Mouse (Mus musculus): ENCODE measurements at regions not wholly inside any gene's neighbourhood (a gene's known extent, or its start where the extent isn't known, plus 50 kb on each side); places are given as distances from the start of the nearest gene placed in this dataset.
"Not testable (repeated sequence)": the region's sequence is repeated elsewhere in the genome, so short reads cannot be mapped to it uniquely, and the experiment has no call there.

DNA sequence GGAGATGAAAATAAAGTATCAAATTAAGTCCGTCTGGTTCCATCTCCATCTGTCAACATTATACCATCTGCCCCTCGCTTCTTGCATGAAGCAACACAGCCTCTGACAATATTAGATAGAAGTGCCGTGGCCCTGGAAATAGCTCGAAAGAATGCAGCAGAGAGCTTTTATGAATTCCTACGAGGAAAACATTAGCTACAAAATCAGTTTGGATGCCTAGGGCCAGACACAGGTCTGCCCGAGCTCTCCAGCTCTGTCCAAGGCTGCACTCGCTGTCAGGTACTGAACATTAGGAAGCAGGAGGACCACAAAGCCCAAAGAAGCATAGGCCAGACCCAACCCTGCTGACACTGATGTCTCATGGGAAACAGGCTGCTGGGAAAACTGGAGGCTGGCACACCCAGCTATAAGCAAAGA, 192.3 kb downstream of the Tcp10c start:
- Histone ChIP-seq H3K9ac (no peak overlapping the region), H3K4me2 (no peak overlapping the region), H3K27me3 (replicated peaks) (no peaks in the 10 kb centered on the region), H3K4me1 (no peaks in the 10 kb centered on the region), H3K36me3 (no peaks in the 10 kb centered on the region), H3K27ac (no peak overlapping the region), H3K4me3 (no peak overlapping the region), H3K9me3 (replicated peaks) (peaks cover 84% of the 10 kb centered on the region)
- ATAC-seq = no peak
- 61% methylated on average over 7 of the region's 7 CpGs for WGBS (ENCODE audit: insufficient replicate concordance)

DNA sequence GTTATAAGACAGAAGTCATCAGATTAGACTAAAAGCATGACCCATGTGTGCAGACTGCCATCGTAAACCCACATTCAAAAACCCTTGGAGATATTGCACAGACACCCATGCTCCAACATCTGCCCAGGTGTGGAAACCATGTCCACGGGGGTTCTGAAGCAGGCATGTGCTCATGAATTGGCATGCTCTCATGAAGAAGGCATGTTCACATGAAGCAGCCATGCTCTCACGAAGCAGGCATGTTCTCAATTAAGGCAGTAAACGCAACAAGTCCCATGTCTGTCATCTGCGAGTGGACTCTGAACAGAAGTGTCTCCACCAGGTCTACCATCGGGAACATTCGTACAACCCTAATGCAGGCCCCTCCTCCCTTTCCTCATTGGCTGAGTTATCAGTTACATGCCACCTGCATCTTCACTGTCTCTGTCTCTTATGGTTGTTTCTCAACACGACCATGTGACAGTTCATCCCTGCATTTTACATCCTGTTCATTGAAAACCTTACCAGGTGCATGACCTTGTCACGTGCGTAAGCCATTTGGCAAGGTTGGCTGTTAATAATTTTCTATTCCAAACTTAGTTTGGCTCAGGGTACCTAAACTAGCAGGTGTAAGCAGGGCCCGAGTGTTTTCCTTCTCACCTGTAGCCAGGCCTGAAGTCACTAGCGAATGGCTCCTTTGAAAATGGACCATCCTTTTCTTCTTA, 193.4 kb downstream of the Tcp10c start:
- H3K4me2 ChIP-seq = no peak overlapping the region
- no peak for ATAC-seq
- no peak overlapping the region for H3K9ac ChIP-seq
- H3K27me3 ChIP-seq (replicated peaks) = no peaks in the 10 kb centered on the region
- H3K36me3 ChIP-seq = no peaks in the 10 kb centered on the region
- H3K4me1 ChIP-seq = no peaks in the 10 kb centered on the region
- WGBS (ENCODE audit: insufficient replicate concordance) = 50% methylated on average over 12 of the region's 12 CpGs
- no peak overlapping the region for H3K27ac ChIP-seq
- H3K9me3 ChIP-seq (replicated peaks) = peaks cover 82% of the 10 kb centered on the region
- H3K4me3 ChIP-seq = no peak overlapping the region

DNA sequence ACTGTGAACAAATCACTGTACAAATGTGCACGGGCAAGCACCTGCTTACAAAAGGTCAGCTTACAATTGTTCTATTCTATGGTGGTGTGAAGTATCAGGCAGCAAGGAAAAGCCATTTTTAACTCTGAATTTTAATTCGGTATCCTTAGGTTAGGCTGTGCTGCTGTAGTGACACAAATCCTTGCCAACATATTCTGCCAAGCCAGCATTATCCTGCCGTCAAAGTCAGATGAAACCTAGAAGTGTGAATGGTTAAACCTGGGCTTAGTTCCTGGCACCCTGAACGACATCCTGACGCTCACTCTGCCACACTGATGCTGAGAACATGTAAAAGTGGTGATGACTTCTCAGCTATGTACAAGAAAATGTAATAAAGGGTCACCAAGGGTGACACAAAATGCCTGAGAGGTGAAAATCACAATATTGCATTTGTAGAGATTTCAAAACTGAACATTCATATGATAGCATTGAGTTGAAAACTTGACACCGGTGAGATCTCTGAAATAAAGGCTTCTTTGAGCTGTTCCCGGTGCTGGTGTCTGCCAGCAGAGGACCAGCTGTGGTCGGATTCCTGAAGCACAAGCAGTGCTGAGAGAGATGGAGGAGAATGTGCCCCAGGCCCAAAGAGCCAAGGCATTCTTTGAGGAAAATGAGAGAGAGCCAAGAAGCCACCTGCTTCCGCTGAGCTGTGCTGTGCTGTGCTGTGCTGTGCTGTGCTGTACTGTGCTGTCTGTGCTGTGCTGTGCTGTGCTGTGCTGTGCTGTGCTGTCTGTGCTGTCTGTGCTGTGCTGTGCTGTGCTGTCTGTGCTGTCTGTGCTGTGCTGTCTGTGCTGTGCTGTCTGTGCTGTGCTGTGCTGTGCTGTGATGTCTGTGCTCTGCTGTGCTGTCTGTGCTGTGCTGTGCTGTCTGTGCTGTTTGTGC, 195.9 kb downstream of the Tcp10c start:
- ATAC-seq = peak; percentile 61
- H3K4me3 ChIP-seq = no peak overlapping the region
- H3K9me3 ChIP-seq (replicated peaks) = peaks cover 62% of the 10 kb centered on the region
- H3K9ac ChIP-seq = no peak overlapping the region
- no peaks in the 10 kb centered on the region for H3K4me1 ChIP-seq
- WGBS (ENCODE audit: insufficient replicate concordance) = 51% methylated on average over 9 of the region's 9 CpGs
- H3K27ac ChIP-seq = no peak overlapping the region
- H3K27me3 ChIP-seq (replicated peaks) = no peaks in the 10 kb centered on the region
- no peak overlapping the region for H3K4me2 ChIP-seq
- H3K36me3 ChIP-seq = no peaks in the 10 kb centered on the region

DNA sequence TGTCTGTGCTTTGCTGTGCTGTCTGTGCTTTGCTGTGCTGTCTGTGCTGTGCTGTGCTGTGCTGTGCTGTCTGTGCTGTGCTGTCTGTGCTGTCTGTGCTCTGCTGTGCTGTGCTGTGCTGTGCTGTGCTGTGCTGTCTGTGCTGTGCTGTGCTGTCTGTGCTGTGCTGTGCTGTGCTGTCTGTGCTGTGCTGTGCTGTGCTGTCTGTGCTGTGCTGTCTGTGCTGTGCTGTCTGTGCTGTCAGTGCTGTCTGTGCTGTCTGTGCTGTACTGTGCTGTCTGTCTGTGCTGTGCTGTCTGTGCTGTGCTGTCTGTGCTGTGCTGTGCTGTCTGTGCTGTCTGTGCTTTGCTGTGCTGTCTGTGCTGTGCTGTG, 196.5 kb downstream of the Tcp10c start:
- H3K4me1 ChIP-seq; H3K36me3 ChIP-seq; H3K9ac ChIP-seq; H3K4me2 ChIP-seq; H3K27ac ChIP-seq; H3K4me3 ChIP-seq; H3K27me3 ChIP-seq (replicated peaks): not testable (repeated sequence)
- H3K9me3 ChIP-seq (replicated peaks) = peaks cover 58% of the 10 kb centered on the region
- ATAC-seq = peak; percentile 50

DNA sequence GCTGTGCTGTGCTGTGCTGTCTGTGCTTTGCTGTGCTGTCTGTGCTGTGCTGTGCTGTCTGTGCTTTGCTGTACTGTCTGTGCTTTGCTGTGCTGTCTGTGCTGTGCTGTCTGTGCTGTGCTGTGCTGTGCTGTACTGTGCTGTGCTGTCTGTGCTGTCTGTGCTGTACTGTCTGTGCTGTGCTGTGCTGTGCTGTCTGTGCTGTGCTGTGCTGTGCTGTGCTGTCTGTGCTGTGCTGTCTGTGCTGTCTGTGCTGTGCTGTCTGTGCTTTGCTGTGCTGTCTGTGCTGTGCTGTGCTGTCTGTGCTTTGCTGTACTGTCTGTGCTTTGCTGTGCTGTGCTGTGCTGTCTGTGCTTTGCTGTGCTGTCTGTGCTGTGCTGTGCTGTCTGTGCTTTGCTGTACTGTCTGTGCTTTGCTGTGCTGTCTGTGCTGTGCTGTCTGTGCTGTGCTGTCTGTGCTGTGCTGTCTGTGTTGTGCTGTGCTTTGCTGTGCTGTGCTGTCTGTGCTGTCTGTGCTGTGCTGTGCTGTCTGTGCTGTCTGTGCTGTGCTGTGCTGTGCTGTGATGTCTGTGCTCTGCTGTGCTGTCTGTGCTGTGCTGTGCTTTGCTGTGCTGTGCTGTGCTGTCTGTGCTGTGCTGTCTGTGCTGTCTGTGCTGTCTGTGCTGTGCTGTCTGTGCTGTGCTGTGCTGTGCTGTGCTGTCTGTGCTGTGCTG, 197.5 kb downstream of the Tcp10c start:
- not testable (repeated sequence) for H3K4me3 ChIP-seq; H3K4me1 ChIP-seq; H3K4me2 ChIP-seq; H3K27me3 ChIP-seq (replicated peaks); H3K9ac ChIP-seq; H3K27ac ChIP-seq; H3K36me3 ChIP-seq
- peak; percentile 66 for ATAC-seq
- H3K9me3 ChIP-seq (replicated peaks) = peaks cover 52% of the 10 kb centered on the region

GRCm38 (mm10) chr17:13552840-13553239, 198.5 kb downstream of the Tcp10c start:
- peak; percentile 57 for ATAC-seq
- H3K4me1 ChIP-seq; H3K27me3 ChIP-seq (replicated peaks); H3K9ac ChIP-seq; H3K36me3 ChIP-seq; H3K27ac ChIP-seq; H3K4me3 ChIP-seq; H3K4me2 ChIP-seq: not testable (repeated sequence)
- peaks cover 44% of the 10 kb centered on the region for H3K9me3 ChIP-seq (replicated peaks)

DNA sequence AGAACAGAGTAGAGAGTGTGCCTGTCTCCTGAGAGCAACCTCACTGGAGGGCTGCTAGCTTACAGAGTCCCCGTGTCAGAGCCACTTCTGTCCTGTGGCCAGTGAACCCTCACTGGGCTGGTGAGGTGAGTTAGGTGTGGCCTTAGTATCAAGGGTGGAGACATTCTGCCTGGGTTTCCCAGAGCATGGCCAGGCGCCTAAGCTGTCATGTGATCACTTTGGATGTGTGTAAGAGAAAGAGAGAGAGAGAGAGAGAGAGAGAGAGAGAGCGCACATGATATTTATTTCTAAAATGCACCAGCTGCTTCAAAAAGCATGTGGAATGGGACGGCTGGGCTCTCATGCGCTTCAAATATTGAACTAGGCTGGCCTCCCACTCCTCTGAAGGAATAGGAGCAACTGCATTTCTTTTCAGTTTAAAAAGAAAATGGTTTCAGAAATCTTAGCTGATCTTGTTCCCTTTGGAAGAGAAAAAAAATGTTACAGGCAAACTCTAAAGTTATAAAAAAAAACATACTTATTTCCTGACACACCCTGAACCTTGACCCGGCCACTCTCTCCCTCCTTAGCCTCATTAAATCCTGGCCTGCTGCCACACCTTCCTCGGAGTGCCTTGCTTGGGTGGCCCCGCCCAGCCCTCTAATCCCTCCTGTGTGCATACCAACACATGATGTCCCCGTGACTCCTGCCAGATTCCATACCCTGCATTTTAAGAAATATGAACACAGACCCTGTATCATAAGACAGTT, 201.1 kb downstream of the Tcp10c start:
- H3K9me3 ChIP-seq (replicated peaks) = peaks cover 17% of the 10 kb centered on the region
- H3K4me2 ChIP-seq; H3K27ac ChIP-seq; H3K9ac ChIP-seq; H3K27me3 ChIP-seq (replicated peaks); ATAC-seq; H3K4me3 ChIP-seq; H3K4me1 ChIP-seq; H3K36me3 ChIP-seq: not testable (repeated sequence)
- 60% methylated on average over 9 of the region's 9 CpGs for WGBS (ENCODE audit: insufficient replicate concordance)

GRCm38 (mm10) chr17:13556060-13556660, 201.8 kb downstream of the Tcp10c start:
- H3K9ac ChIP-seq; H3K4me3 ChIP-seq; H3K27ac ChIP-seq; H3K4me2 ChIP-seq; H3K4me1 ChIP-seq; H3K36me3 ChIP-seq; H3K27me3 ChIP-seq (replicated peaks); ATAC-seq: not testable (repeated sequence)
- 74% methylated on average over 16 of the region's 16 CpGs for WGBS (ENCODE audit: insufficient replicate concordance)
- peaks cover 11% of the 10 kb centered on the region for H3K9me3 ChIP-seq (replicated peaks)

DNA sequence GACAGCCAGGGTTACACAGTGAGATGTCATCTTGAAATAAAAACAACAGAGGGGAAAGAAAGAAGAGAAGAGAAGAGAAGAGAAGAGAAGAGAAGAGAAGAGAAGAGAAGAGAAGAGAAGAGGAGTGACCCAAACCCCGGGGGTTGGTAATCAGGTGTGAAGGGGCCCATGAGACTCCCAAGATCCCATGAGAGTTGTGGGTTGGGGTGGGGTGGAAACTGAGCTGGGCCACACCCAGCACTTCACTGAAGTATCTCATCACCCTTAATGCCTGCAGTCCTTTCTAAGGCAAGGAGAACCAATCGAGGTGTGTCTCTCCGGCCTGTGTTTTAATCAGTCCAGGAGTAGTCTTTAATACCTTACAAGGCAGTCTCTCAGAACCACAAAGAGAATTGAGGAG, 201.5 kb upstream of the Afdn start:
- no peaks in the 10 kb centered on the region for H3K36me3 ChIP-seq
- no peak overlapping the region for H3K4me3 ChIP-seq
- no peaks in the 10 kb centered on the region for H3K9me3 ChIP-seq (replicated peaks)
- no peak overlapping the region for H3K27ac ChIP-seq
- no peak overlapping the region for H3K4me2 ChIP-seq
- ATAC-seq = no peak
- 52% methylated on average over 3 of the region's 3 CpGs for WGBS (ENCODE audit: insufficient replicate concordance)
- H3K27me3 ChIP-seq (replicated peaks) = no peaks in the 10 kb centered on the region
- no peak overlapping the region for H3K9ac ChIP-seq
- no peaks in the 10 kb centered on the region for H3K4me1 ChIP-seq

GRCm38 (mm10) chr17:13561342-13561741, 199.0 kb upstream of the Afdn start:
- H3K27me3 ChIP-seq (replicated peaks) = no peaks in the 10 kb centered on the region
- H3K36me3 ChIP-seq = no peaks in the 10 kb centered on the region
- H3K4me2 ChIP-seq = no peak overlapping the region
- WGBS (ENCODE audit: insufficient replicate concordance) = 66% methylated on average over 8 of the region's 8 CpGs
- no peaks in the 10 kb centered on the region for H3K4me1 ChIP-seq
- no peak overlapping the region for H3K9ac ChIP-seq
- no peaks in the 10 kb centered on the region for H3K9me3 ChIP-seq (replicated peaks)
- H3K4me3 ChIP-seq = no peak overlapping the region
- ATAC-seq = no peak
- H3K27ac ChIP-seq = no peak overlapping the region

- Histone ChIP-seq H3K4me3 (no peak overlapping the region), H3K36me3 (no peaks in the 10 kb centered on the region), H3K27ac (no peak overlapping the region), H3K4me2 (no peak overlapping the region), H3K4me1 (no peaks in the 10 kb centered on the region), H3K27me3 (replicated peaks) (no peaks in the 10 kb centered on the region), H3K9ac (no peak overlapping the region), H3K9me3 (replicated peaks) (no peaks in the 10 kb centered on the region)
- no peak for ATAC-seq
- 60% methylated on average over 2 of the region's 2 CpGs for WGBS (ENCODE audit: insufficient replicate concordance)
These were observed 197.4 kb upstream of the Afdn start for GRCm38 (mm10) chr17:13562974-13563373.

All from liver, embryonic 12.5 days (tissue).